Mouse (Mus musculus): ENCODE data around the gene Zwilch.
"Not testable (repeated sequence)": the region's sequence is repeated elsewhere in the genome, so short reads cannot be mapped to it uniquely, and the experiment has no call there.

The Zwilch gene

DNA sequence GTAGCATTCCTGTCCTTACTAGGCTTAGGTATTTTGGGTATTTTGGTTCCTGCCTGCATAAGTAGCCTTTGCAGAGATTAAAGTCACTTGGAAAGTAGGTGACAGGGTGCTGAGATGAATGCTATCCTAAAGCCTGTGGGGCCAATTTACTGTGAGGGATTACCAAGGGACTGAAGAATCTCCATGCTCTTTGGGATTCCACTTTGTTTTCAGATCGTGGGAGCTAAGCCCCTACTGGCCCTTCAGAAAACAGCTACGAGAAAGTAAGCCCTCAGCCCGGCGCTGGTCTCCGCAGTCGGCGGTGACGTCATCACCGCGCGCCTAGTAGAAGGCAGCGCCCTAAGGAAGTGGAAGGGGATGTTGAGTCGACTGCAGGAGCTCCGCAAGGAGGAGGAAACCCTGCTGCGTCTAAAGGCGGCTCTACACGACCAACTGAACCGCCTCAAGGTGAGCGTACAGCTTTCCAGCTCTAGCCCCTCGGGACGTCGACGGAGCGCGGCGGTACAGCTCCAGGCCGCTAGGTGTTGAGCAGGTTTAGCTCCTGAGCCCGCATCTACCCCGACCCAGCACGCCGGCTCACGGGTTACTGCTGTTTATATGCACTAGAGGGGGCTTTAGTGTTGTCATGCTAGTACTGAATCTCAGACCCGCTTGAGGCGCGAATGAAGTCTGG is 6.2 kb upstream of the Zwilch start, which contains the start of gene Snapc5:
Gene Snapc5, plus strand, starts transcription at position 301 of the 673 bp plus-strand sequence.
- DNase-seq (ENCODE audit: low spot score in 2 of 2) = peak; percentile 87 to 95

DNA sequence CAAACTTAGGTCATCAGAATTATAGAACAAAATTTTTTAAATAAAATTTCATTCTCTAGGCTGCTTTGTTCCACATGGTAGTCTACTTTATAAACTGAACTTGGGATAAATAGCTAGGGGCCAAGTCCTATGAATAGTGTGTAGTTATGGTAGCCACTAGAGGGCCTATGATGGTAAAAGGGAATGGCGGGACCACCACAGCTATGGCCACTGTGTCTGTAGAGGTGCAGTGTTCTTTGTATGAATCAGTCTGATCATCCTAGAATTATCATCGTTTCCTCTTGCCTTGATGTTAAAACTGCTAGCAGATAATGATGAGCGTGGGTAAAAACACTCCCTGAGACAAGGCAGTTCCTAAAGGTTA is 5.7 kb upstream of the Zwilch start:
- no peak for DNase-seq (ENCODE audit: low spot score in 2 of 2)

DNA sequence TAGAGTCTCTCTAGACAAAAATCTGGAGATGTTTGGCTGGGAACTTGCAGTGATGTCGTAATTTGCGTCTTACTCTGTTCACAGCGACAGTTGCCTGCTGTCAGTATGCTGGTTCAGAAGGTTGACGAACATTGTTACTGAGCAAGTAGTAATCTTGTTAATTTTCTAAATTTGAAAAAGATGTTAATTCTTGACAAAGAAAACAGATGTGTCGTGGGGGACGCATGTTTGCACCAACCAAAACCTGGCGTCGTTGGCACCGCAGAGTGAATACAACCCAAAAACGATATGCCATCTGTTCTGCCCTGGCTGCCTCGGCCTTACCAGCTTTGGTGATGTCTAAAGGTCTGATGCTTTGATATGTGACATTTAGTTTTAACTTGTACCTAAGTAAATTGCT is 2.5 kb upstream of the Zwilch start:
- no peak for DNase-seq (ENCODE audit: low spot score in 2 of 2)

DNA sequence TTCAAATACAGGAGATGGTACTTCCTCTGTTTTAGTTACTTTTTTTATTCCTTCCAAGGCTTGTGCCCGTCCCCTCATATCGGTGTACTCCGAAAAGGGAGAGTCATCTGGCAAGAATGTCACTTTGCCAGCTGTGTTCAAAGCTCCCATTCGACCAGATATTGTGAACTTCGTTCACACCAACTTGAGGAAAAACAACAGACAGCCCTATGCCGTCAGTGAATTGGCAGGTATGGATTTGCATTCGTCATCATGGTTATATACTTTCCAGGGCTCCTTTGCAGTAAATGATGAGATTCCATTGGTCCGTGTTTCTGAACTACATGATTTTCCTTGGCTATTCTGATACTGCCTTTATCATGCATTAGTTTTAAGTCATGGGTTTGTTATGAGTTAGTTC is 1.9 kb upstream of the Zwilch start:
- no peak for DNase-seq (ENCODE audit: low spot score in 2 of 2)

DNA sequence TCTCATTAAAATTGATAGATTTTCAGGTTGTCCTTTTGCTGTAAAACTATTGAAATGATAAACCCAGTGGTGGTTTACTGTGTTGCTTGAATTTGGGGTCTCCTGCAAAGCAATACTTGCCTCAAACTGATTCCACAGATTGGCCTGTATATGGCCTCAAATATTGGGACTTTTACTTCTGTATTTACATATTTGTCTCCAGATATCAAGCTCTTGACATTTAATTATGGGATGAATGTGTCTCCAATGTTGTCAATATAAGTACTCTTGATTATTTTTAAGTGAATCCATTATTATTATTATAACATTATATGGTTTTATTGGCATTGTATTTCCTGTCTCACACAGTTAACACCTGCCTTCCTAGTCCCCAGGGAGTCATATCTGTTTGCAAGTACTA is 1.4 kb upstream of the Zwilch start:
- no peak for DNase-seq (ENCODE audit: low spot score in 2 of 2)

DNA sequence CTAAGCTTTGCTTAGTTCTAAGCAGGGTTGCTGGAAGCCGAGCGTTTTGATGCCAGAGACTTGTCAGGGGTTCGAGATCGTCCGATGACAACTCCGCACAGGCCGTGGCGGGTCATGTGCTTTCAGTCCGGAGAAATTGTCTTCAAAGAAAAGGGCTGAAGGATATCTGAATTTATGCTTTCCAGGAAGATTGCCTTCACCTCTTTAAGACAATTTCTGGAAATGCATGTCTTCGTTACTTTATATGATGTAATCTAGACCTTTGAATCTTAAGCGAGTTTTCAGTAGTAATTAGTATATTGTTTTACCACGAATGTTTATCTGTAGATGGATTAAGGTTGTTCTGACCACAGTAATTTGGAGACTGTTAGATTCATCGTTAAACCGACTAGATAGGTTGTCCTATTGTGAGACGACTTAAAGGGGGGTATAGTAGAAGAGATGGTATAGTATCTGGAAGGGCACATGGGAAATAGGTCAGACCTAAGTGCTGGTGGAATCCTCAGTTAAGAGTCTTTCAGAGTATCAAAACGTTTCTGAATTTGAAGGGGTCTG is 839 bp upstream of the Zwilch start:
- no peak for DNase-seq (ENCODE audit: low spot score in 2 of 2)

DNA sequence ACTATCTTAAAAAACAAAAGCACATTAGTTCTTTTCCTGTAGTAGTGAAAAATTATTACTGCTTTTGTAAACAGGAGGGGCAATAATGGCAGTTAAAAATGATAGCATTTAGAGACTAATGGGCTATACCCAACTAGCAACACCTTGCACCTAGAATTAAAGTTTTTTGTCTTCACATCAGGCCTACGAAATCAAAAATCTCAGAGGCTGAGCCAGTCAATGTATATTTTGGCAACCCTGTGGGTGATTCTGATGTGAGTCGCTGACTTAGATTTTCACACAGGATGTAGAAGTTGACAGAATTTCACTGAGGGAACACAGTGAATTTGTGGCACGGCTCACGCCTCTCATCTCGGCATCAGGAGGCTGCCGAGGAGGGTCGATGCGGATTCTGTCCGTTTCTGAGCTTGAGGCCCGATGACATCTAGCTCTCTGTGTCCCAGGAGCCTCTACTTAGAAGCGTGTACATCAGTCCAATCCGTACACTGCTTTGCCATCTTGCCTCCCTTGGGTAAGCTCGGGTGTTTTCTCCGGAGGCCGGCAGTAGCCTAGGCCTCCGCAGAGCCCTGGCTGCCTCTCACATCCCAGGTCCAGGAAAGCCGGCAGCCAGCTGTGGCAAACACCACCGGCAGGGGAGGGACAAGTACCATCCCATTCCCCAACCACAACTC is 624 bp downstream of the Zwilch start:
- no peak for DNase-seq (ENCODE audit: low spot score in 2 of 2)

DNA sequence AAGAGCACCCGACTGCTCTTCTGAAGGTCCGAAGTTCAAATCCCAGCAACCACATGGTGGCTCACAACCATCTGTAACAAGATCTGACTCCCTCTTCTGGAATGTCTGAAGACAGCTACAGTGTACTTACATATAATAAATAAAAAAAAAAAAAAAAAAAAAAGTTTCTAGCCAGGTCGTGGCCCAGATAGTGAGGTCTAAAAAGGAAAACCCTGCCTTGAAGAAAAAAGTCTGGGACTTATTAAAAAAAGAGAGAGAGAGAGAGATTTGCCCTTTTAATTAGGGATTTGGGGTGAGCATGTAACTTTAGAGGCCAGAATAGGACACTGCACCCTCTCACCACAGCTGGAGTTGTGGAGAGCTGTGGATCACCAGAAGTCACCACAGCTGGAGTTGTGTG is 2.9 kb downstream of the Zwilch start:
- DNase-seq (ENCODE audit: low spot score in 2 of 2) = not testable (repeated sequence)

DNA sequence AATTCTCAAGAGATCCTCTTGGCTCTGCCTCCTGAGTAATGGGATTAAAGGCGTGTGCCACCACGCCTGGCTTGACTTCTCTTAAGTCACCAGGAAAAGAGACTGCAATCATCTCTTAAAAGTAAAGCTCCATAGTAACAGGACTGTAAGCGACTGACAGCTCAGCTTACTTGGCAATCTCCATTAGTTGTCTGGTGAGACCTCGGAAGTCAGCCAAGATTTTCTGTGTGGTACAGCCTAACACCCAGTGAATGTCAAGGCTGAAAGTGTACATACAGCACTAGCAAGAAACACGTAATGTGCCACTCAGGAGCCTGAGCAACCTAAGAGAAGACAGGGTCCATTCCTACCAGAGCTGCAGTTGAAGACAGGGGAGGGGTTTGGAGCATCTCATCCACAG is 12.4 kb downstream of the Zwilch start:
- DNase-seq (ENCODE audit: low spot score in 2 of 2) = no peak

DNA sequence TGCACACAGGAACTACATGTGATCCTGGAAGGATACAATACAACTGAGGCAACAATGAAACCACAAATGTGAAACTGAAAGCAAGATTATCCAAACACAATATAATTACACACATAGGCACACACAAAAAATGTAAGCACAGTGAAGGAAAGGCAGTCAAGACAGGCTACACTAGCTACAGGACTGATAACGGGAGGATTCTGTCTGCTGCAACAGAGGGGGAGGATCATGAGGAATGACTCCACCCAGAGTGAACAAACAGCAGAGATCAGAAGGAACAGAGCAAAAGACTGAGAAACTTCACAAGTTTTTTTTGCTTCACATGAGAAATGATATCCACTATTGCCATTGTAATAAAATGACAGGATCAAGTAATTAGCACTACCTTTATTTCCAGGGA is 16.3 kb downstream of the Zwilch start:
- DNase-seq (ENCODE audit: low spot score in 2 of 2) = no peak

DNA sequence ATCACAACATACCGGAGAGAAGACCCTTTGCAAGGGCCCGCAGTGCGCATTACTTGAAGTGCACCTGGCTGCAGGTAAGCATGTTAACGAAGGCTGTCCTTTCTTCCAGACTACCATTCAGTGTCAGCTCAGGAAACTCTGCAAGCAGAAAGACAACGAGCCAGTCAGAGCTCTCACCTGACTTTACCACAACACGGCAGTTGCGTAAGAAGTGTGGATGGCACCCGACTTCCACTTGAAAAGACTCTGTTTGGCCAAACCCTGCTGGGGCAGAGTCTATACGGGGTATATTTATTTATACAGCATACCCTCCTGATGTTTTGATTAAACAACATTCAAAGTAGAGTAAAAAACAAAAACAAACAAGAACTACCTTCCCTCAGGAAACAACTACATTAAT is 33.0 kb downstream of the Zwilch start:
- no peak for DNase-seq (ENCODE audit: low spot score in 2 of 2)

DNA sequence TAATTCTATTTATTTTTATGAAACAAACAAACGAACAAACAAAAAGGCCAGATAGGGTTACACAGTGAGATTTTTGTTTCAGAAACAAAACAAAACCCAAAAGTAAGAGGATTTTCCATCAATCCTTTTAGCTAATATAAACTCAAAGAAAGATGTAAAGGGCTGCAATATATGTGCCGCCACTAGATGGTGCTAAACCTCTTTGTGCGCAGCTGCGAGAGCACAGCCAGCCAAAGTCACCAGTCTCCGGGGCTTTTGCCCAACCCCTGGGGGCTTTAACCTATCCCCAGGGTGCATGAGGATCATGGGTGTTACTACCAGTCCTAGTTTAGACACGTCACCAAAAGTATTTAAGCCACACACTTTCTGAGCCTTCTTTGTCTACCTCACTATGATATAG is 34.0 kb downstream of the Zwilch start:
- DNase-seq (ENCODE audit: low spot score in 2 of 2) = peak; percentile 49 to 79

DNA sequence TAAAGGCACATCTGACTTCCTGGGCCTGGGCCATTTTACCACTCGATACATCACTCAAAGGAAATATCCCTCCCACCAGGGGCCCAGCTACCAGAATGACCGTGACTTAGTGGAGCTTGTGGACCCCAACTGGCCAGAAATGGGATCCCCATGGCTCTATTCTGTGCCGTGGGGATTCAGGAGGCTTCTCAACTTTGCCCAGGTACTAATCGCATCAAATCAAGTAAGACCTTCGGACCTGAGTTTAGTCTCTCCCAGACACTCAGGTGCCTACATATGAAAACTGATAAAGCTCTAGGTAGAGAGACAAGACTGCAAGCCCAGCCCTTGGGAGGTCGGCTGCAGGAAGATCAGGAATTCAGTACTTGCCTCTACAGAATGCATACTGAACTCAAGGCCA is 41.3 kb downstream of the Zwilch start:
- DNase-seq (ENCODE audit: low spot score in 2 of 2) = no peak

DNA sequence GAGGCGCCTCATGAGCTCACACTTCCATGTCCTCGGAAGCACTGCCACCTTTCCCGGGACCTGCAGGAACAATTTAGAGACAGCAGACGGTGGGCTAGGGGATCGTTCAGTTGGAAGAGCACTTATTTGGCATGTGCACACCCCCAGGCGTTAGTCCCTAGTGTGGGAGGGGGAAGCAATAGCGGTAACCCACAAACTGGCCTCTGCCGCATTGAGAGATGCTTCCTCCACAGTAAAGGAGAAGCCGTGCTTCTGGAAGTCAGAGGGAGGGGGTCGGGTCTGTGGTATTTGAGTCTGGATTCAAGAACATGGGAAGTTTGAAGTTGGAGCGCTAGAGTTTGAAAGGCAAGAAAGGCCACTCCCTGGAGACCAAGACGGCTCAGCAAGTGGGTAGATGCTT is 46.8 kb downstream of the Zwilch start:
- DNase-seq (ENCODE audit: low spot score in 2 of 2) = no peak

DNA sequence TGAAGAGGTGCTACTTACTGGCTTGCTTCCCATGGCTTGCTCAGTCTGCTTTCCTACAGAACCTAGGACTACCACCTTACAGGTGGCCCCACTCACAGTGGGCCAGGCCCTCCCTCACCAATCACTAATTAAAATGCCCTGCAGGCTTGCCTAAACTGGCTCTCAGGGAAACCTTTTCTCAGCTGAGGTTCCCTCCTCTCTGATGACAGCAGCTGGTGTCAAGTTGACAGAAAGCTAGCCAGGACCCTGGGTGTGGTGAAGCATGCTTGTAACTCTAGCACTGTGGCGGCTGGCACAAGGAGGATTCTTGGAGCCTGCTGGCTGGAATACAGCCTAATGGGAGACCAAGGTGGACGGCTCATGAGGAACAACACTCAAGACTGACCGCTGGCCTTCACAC is 47.6 kb downstream of the Zwilch start:
- DNase-seq (ENCODE audit: low spot score in 2 of 2) = no peak

DNA sequence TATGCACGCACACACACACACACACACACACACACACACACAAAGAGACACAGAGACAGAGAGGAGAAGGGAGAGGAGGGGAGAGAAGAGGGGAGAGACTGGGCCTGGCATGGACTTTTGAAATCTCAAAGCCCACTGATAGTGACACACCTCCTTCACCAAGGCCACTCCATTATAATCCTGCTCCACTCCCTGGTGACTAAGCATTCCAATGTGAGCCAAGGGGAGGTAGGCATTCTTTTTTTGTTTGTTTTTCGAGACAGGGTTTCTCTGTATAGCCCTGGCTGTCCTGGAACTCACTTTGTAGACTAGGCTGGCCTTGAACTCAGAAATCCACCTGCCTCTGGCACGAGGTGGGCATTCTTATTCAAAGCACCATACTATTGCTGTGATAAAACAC is 48.1 kb downstream of the Zwilch start:
- not testable (repeated sequence) for DNase-seq (ENCODE audit: low spot score in 2 of 2)

DNA sequence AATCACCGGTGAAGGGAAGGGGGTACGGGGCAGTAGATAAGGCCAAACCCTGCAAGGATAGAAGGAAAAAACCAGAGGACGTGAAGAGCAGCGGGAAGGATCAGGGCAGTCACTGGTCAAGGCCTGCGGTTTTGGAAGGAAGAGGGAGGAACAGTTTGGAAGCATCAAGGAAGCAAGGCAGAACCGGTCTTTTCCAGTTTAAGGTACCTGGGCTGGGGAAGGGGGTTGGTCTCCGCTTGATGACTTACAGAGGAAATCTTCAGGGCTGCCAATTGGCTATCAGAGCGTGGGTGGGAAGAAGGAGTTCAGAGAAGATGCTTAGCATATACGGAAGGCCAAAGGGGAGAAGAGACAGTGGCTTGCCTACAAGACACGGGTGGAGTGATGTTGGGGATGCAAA is 50.3 kb downstream of the Zwilch start:
- no peak for DNase-seq (ENCODE audit: low spot score in 2 of 2)

DNA sequence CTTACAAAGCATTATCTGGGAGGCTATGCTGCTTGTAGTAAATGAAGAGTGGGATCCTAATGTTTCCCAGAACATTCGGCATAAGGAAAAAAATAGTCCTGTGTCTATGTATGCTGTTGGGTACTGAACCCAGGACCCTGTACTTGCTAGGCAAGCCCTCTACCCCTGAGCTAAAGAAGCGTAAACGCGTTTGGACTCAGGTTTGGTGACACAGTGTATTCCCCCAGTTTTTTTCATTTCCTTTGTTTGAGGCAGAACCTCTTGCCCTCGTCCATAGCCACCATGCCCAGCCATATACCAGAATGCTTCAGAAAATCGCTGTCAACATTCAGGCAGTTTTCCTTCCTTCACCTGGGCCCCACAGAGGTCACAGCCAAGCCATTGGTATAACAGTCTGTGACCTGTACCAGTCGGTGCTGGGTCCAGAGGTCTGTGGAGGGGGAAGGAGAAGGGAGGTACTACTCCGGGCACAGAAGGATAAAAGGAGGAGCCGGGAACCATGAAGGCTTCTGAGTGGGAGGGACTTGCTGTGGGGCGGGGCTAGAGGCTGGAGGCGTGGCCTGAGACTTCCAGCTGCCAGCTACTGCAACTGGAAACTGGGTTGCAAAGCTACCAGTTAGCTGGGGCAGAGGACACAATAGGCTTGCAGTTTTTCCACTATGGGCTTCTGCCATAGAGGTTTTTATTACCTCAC is 52.2 kb downstream of the Zwilch start:
- peak; percentile 55 to 69 for DNase-seq (ENCODE audit: low spot score in 2 of 2)

DNA sequence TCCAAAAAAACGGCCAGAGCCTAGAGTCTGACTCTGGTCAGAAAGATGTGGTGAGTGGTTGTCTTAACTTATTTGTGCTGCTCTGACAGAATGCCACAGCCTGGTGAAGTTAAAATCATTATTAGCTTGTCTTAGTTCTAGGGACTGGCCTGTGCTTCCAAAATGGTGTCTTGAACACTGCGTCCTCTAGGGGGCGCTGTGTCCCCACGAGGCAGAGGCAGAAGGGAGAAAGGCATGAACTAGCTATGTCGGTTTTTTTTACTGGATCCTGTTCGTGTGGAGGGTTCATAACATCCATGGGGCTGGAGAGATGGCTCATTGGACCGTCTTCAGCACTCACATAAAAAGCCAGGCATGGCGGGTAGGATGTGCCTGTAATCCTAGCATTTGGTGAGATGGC is 53.0 kb downstream of the Zwilch start:
- DNase-seq (ENCODE audit: low spot score in 2 of 2) = peak; percentile 67 to 89

DNA sequence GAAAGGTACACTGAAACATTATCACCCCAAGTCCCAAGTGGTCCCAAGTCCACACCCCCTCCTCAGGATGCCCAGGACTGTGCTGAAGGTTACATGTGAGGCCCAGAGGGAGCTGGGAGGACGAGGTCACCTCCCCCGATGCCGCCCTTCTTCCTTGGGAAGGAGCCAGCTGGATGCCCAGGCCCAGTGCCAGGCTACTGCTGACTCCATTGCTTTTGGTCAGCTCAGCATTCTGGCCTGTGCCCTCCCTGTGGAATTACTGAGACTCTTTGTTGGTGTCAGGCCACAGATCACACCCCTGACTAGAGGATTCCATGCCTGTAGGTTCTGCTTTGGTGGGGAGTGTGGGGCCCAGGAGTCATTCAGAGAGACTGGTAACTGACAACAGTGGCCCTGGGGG is 56.0 kb downstream of the Zwilch start, which contains the start of gene Lctl:
Gene Lctl, plus strand, starts transcription at position 272 of the 400 bp plus-strand sequence.
- DNase-seq (ENCODE audit: low spot score in 2 of 2) = no peak

DNA sequence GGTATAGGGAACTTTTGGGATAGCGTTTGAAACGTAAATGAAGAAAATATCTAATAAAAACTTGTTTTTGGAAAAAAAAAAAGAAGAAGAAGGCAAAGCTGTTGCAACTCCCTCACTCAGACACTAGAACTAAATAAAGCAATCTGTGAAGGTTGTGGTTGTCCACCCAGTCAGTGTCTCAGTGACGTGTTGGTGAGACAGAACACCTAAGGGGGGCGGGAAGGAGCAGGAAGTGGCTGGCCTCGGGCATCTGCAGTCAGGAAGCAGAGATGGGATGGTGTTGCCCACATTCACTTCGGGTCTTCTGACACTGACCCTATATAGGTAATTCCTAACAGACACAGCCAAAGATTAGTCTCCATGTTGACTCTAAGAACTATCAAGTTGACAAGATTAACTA is 57.1 kb downstream of the Zwilch start:
- no peak for DNase-seq (ENCODE audit: low spot score in 2 of 2)

DNA sequence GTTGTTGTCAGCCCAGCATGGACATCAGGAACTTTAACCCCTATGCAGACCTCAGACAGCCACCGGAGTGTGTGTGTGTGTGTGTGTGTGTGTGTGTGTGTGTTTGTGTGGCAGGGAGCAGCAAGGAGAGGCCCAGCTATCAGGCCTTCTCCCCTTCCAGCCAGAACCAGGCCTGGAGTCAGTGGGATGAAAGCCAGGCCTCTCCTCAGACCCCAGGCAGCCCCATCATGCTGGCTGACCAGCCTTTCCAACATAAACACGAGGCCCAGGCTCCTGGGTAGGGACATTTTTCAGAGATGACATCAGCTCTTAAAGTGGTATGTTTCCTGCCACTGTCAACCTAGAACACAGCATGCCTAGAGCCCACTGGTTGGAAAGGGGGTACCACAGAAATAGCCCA is 58.3 kb downstream of the Zwilch start:
- DNase-seq (ENCODE audit: low spot score in 2 of 2) = no peak

DNA sequence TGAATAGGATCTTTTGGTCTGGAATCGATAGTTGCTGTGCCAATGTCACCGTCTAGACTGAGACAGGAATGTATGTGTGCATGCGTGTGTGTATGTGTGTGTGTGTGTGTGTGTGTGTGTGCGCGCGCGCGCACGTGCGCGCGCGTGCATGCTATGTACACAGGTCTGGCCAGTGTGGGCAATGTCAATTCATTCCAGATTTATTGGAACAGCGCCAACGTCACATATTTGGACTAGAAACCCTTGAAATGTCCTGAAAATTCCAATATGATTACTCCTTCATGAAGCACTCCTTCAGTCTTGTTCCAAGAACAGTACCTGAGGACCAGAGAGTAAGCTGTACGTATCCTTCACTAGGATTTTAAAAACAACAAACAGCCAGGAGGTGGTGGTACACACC is 62.4 kb downstream of the Zwilch start:
- no peak for DNase-seq (ENCODE audit: low spot score in 2 of 2)

All from spleen, postnatal 4 days (tissue).